Mouse (Mus musculus) myocyte (in vitro differentiated cells): ENCODE data around the gene Syt7.

ENCODE experiments used
- CEBPB ChIP-seq: IDR thresholded peaks from 2 replicates; pipeline ENCODE4 v1.6.1; 2011; ENCODE audit warnings: mild to moderate bottlenecking, moderate library complexity; ENCODE audit not compliant: poor library complexity, insufficient read depth, severe bottlenecking
- E2F4 ChIP-seq: IDR thresholded peaks from one replicate; pipeline ENCODE4 v1.6.1; 2011; ENCODE audit warnings: mild to moderate bottlenecking, control low read depth, moderate library complexity; ENCODE audit not compliant: insufficient read depth
- MAX ChIP-seq: IDR thresholded peaks from one replicate; pipeline ENCODE4 v1.6.1; 2011; ENCODE audit warnings: low read depth, mild to moderate bottlenecking, control low read depth
- MYOD1 ChIP-seq, 3 experiments: IDR thresholded peaks; one replicate each; pipeline ENCODE4 v1.6.1; 2011; ENCODE audit warnings: control low read depth in 2 of 3, low read depth in 2 of 3, mild to moderate bottlenecking in 2 of 3, moderate library complexity in 1 of 3; ENCODE audit not compliant: insufficient read length in 2 of 3, control insufficient read depth in 1 of 3
- MYOG ChIP-seq, 3 experiments: IDR thresholded peaks; one replicate each; pipeline ENCODE4 v1.6.1; 2011; ENCODE audit warnings: control low read depth in 2 of 3, low read depth in 2 of 3, mild to moderate bottlenecking in 2 of 3; ENCODE audit not compliant: insufficient read length in 2 of 3, control insufficient read depth in 1 of 3, insufficient read depth in 1 of 3
- POLR2A ChIP-seq: IDR thresholded peaks from one replicate; pipeline ENCODE4 v1.6.1; 2011; ENCODE audit warnings: low read depth, mild to moderate bottlenecking, control low read depth, moderate library complexity; ENCODE audit not compliant: insufficient read length
- POLR2AphosphoS2 ChIP-seq: IDR thresholded peaks from one replicate; pipeline ENCODE4 v1.6.1; 2011; ENCODE audit warnings: low read depth, control low read depth; ENCODE audit not compliant: insufficient read length
- REST ChIP-seq: IDR thresholded peaks from one replicate; pipeline ENCODE4 v1.6.1; 2011; ENCODE audit warnings: mild to moderate bottlenecking, control low read depth, moderate library complexity; ENCODE audit not compliant: insufficient read depth, insufficient read length
- SRF ChIP-seq: IDR thresholded peaks from one replicate; pipeline ENCODE4 v1.6.1; 2011; ENCODE audit warnings: low read depth; ENCODE audit not compliant: control insufficient read depth, insufficient read length
- TCF12 ChIP-seq: IDR thresholded peaks from one replicate; pipeline ENCODE4 v1.6.1; 2011; ENCODE audit warnings: mild to moderate bottlenecking, control low read depth; ENCODE audit not compliant: poor library complexity, insufficient read depth, severe bottlenecking
- TCF3 ChIP-seq: IDR thresholded peaks from one replicate; pipeline ENCODE4 v1.6.1; 2011; ENCODE audit warnings: low read depth, control low read depth; ENCODE audit not compliant: insufficient read length
- USF1 ChIP-seq: IDR thresholded peaks from one replicate; pipeline ENCODE4 v1.6.1; 2011; ENCODE audit warnings: low read depth, mild to moderate bottlenecking, control low read depth, moderate library complexity

GRCm38 (mm10) chr19:10415508-10415907 is 26.6 kb downstream of the Syt7 start:
- TF ChIP-seq POLR2A (no peak), MYOD1 (IDR thresholded peaks at IDR 0.05; ENCODE audit: control insufficient read depth in 1 of 3, insufficient read length in 2 of 3, low read depth in 2 of 3) (no peak), E2F4 (no peak), TCF12 (no peak), MAX (no peak), USF1 (no peak), POLR2AphosphoS2 (no peak), MYOG (IDR thresholded peaks at IDR 0.05; ENCODE audit: control insufficient read depth in 1 of 3, insufficient read depth in 1 of 3, insufficient read length in 2 of 3, low read depth in 2 of 3) (no peak), CEBPB (no peak), SRF (no peak), REST (no peak), TCF3 (no peak)
